Mouse (Mus musculus) lung, postnatal 0 days (tissue): ENCODE measurements around the gene Rgs8.

ENCODE experiments used
- CTCF ChIP-seq: IDR thresholded peaks from 2 replicates; pipeline ENCODE4 v1.5.1; 2016; ENCODE audit warnings: antibody characterized with exemption, mild to moderate bottlenecking
- EP300 ChIP-seq: IDR thresholded peaks from 2 replicates; pipeline ENCODE4 v1.6.1; 2016; ENCODE audit warnings: antibody characterized with exemption, mild to moderate bottlenecking, control low read depth

DNA sequence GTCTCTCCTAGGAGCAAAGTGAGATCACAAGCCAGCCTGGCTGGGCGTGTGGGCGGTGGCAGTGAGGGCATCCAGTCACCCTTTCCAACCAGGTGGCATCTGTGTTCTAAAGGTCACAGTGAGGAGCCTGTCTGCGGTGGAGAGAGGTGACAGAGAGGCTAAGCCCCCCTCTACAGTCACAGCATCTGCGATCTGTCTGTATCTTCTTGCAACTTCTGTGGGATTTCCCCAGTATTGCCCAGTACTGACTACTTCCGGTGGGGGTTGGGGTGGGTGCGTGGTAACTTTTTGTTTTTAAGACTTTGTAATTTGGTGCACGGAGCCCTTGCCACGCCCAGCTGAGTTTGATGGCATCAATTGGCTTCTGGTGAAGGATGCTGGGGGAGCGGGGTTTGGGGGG lies 70.6 kb downstream of the Rgs8 start:
- TF ChIP-seq EP300 (no peak), CTCF (no peak)
